Mouse (Mus musculus): Measurements from ENCODE around the gene Uhrf1.
A peak's percentile ranks its signal among the peaks of the same experiment; 100 is the strongest.

Uhrf1 gene

GRCm38 (mm10) chr17:56275842-56276480 is 27.2 kb upstream of the Uhrf1 start:
- no peak for DNase-seq (ENCODE audit: extremely low spot score, low spot score)

DNA sequence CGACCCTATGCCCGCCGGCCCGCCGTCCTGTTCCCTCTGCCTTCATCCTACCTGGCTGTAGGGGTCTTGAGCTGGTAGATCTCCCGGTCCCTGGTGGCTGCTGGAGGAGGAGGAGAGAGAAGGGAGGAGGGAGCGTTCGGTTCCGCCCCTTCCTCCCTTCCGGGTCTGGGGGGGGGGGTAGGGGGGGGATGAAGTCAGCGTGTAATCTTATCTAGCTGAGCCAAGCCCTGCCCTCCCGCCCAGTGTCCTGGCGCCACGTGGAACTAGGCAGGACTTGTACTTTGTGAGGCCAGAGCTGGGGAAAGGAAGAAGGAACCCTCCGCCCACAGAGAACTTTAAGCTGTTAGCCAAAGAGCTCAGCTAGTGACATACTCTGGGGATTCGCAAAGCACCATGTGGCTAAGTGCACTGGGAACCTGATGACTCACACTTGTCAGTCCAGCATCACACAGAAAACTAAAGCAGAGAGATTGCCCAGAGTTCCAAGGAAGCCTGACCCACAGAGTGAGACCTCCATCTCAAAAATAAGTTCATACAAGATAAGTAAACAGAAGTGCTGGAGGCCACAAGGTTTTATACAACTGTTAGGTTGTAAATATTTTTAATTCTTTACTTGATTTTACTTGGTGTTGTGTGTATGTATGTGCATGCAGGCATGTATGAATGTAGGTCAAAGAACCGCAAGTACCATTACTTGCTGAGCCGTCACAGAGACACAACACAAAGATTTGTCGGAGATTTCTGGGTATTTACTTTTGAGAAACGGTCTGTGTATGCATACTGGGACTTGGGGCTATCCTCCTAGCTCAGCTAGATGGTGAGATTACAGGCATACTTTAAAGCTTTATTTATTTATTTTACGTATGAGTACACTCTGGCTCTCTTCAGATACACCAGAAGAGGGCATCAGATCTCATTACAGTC is 26.2 kb upstream of the Uhrf1 start, which contains the start of gene Ticam1:
Ticam1 (minus strand) TSS at position 144 of the 924 bp plus-strand sequence.
- peak; percentile 93 for DNase-seq (ENCODE audit: extremely low spot score, low spot score)

GRCm38 (mm10) chr17:56277567-56277893 is 25.6 kb upstream of the Uhrf1 start:
- no peak for DNase-seq (ENCODE audit: extremely low spot score, low spot score)

- DNase-seq (ENCODE audit: extremely low spot score, low spot score), result no peak
Observed at GRCm38 (mm10) chr17:56278340-56278739, 24.8 kb upstream of the Uhrf1 start.

DNA sequence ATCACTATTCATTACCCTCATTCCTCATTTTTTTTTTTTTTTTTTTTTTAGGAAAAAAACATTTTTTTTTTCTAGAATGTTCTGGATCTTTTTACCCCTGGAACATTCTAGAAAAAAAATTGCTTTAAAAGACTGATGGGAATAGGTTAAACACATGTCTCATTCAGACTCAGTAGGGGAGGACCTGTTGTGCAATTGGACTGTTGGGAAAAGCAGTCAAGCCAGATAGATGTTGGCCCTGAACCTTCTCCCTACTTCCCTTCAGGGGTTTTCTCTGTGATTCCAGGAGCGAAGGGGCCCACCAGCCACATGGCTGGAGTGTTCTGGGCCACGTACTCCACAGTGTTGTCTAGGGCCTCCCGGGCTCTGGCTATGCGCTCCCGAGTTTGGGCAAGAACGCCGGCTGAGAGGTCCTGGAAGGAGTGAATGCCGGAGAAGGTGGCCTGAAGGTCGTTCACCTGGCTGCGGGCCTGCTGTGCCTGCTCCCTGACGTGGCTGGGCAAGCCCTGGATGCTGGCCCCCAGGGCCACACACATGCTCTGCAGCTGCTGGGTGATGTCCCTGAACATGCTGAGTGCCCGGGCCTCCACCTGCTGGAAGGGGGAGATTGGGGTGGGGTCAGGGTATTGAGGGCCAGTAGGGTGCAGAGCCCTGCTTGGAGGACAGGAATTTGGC is 23.5 kb upstream of the Uhrf1 start:
- DNase-seq (ENCODE audit: extremely low spot score, low spot score), result no peak

DNA sequence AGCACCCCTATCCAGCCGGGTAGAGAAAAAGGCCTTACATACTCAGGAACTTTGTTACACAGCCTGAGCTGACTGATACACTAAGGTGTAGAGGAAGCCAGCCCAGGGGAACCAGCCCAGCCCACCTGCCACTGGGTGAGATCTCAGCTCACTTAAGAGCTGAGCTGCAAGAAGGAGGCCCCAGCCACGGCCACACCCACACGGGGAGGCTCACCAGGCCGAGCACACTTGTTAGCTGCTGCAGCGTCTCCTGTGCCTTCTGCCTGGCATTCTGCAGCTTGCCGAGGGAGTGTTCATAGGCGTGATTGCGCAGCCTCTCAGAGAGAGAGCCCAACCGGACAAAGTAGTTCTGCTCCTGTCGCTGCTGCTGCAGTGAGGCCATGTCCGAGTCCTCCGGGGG is 21.9 kb upstream of the Uhrf1 start:
- DNase-seq (ENCODE audit: extremely low spot score, low spot score), result no peak

DNA sequence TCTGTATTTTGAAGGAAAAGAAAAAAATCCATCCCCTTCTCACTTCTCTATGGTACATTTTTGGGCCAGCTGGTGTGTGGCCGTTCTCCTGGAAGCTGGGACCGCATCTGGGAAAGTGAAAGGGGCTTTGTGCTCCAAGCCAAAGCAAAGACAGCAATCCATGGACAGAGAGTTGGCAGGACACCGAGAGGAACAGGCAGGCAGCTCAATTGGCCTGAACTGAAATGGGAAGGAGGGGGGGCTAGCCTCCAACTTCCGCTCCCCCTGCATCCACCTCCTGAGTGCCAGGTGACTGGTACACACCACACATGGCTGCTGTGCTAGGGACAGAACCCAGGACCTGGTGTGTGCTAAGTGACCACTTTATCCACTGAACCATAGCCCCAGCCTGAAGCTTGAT is 20.3 kb upstream of the Uhrf1 start:
- no peak for DNase-seq (ENCODE audit: extremely low spot score, low spot score)

DNA sequence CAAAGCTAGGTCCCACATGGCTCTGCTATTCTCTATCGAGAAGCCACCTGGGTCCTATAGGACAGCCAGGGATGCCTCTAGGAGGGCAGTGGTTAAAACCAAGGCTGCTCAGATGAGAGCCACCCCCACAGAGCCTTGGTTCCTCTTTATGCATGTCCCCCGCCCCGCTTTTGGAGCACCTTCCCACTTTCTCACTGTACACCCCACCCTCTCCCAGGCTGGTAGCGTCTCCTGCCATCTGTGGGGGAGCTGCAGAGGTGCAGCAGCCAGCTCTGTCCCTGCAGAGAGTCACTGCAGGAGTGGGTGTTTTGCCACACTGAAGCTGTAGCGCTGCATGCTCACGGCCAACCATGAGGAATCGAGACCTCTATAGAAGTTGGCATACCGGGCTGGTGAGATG is 19.8 kb upstream of the Uhrf1 start:
- no peak for DNase-seq (ENCODE audit: extremely low spot score, low spot score)

GRCm38 (mm10) chr17:56285995-56286394 is 17.1 kb upstream of the Uhrf1 start:
- DNase-seq (ENCODE audit: extremely low spot score, low spot score), result no peak

GRCm38 (mm10) chr17:56287830-56288229 is 15.3 kb upstream of the Uhrf1 start:
- no peak for DNase-seq (ENCODE audit: extremely low spot score, low spot score)

GRCm38 (mm10) chr17:56288866-56289265 is 14.3 kb upstream of the Uhrf1 start:
- DNase-seq (ENCODE audit: extremely low spot score, low spot score), result no peak

DNA sequence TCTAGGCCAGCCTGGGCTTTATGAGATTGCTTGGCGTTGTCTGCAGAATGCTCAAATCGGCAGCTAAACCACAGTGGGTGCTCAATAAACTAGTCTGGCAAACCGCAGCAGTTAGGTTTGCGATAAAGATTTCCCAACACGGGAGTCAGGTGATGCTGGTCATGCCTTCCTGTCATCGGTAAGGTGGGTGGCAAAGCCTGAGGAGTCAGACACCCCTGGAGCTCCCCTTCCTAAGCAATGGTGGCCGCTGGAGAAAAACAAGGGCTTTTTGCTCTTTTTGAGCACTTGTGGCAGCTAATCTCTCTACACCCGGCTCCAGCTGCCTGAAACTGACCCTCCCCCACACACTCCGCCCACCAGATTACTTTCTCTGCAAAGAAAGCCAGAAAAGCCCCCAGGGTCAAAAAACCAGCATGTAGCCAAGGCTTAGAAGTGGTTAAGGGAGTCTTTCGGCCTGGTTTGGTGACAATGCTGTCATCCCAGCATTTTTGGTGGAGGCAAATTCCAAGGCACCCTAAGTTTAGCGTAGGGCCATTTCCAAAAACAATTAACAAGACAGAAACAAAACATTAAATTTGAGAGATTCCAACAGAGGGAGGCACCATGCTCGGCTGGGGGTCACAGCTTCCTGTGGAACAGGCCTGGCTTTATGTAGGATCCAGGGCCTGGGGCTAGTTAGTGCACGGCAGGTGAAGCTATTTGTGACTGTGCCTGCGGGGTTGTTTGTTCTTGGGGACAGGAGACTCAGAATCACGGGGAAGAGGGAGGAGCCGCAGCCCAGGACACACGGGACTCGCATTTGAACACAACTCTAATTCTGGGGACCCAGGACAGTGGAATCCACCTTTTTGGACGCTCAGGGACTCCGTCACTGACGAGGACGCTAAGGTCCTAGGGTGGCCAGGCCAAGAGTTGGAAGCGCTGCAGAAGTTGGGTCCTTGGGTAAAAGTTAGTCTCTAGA is 13.5 kb upstream of the Uhrf1 start:
- DNase-seq (ENCODE audit: extremely low spot score, low spot score), result peak; percentile 58

GRCm38 (mm10) chr17:56290388-56291170 is 12.5 kb upstream of the Uhrf1 start:
- peak; percentile 92 for DNase-seq (ENCODE audit: extremely low spot score, low spot score)

- peak; percentile 89 for DNase-seq (ENCODE audit: extremely low spot score, low spot score)
Observed at GRCm38 (mm10) chr17:56291171-56291511, 12.0 kb upstream of the Uhrf1 start.

GRCm38 (mm10) chr17:56291826-56292475 is 11.2 kb upstream of the Uhrf1 start:
- DNase-seq (ENCODE audit: extremely low spot score, low spot score), result no peak

DNA sequence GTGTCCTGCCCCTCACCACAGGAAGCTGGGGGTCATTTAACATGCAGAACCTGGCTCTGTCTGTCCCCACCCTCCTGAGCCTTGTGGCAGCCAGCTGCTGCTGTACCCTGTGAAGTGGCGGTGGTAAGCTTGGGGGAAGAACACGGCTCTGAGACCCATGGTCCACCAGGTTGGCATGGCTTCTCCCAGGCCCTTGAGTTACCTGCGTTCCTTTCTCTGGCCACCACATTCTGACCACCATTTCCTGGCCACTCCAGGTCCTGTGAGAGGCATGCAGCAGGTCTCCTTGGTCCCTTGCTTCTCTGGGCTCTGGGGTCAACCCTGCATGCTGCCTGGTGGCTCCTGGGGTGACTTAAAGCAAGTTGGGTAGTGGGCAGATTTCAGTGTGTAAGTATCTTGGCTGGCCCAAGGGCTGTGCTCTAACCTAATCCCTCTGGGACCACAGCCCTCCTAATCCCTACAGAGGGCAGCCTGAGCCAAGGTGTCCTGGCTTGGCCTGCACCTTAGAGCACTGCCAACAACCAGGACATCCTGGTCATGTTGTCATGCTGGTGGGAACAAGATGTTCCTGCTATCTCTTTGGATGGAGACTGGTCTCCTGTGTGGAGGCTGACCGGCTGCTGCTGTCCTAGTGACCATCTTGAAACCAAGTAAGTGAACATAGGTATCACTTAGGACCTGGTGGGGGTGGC is 10.4 kb upstream of the Uhrf1 start, which contains the start of gene Plin3:
Plin3 (minus strand) TSS at position 343 of the 692 bp plus-strand sequence.
- DNase-seq (ENCODE audit: extremely low spot score, low spot score), result no peak

DNA sequence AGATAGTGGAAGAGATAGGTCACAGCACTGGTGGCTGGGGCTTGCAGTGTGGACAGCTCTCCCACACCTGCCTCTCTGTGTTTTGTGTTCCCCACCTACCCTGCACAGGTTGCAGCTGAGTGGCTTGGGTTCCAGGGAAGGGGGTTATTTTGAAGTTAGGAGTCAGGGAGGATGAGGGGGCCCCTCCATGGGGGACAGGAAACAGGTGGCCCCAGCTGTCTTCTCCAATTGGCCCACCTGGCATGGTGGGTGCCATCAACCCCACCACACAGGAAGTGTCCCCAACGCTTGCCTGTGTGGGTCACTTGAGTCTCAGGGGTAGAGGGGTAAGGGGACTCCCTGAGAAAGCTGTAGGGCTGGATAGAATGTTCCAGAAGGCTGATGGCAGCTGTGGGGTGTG is 9.8 kb upstream of the Uhrf1 start:
- no peak for DNase-seq (ENCODE audit: extremely low spot score, low spot score)

- DNase-seq (ENCODE audit: extremely low spot score, low spot score), result no peak
Observed at GRCm38 (mm10) chr17:56294241-56294640, 8.9 kb upstream of the Uhrf1 start.

DNA sequence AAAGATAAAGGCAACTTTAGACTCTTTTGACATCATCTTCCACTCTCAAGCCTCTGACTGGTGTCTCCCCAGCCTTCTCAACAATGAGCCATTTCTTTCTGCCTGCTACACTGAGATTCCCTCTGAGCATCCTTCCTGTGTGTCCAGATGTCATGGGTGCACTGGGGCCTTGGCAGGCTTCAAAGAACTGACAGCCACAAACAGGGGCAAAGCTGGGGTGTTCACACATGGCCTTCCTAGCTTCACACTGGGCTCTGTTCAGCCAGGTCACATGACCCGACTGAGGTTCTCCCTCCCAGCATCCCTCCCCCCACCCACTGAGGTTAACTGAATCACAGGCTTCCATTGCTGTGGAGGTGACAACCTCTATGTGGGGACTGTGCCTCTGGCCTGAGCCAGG is 6.9 kb upstream of the Uhrf1 start:
- DNase-seq (ENCODE audit: extremely low spot score, low spot score), result no peak

Measured in neural tube, embryonic 10.5 days (tissue).